Mouse (Mus musculus): ENCODE data around the gene Ncoa6. TPM values are rescaled to one million over a fixed set of nuclear protein-coding genes. Genes with fewer than 3 reads are reported as not detected.
A peak's percentile ranks its signal among the peaks of the same experiment; 100 is the strongest.
"Not testable (repeated sequence)": the region's sequence is repeated elsewhere in the genome, so short reads cannot be mapped to it uniquely, and the experiment has no call there.

The Ncoa6 gene
- total RNA-seq, 2 experiments from 2014 or later = 70.4 to 76.3 TPM

DNA sequence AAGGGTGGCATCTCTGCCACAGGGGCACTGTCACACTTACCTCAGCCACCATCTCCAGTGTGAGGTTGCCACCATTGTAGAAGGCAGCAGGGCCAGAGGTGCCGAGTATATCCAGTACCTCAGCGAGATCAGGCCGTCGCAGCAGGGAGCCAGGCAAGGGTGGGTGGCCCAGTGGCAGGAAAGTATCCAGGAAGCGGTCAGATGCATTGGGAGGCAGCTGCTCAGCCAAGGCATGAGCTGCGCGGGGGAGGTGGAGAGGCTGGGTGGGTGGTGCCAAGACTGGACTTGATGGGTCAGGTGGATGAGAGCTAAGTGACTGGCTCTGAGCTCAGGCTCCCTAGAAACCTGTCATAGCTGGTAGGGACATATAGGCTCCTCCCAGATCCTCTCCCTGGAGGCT lies 28.9 kb upstream of the Ncoa6 start:
- no peak for TF ChIP-seq CTCF (conservative IDR thresholded peaks at IDR 0.05)
- no peak for DNase-seq (ENCODE audit: low spot score in 2 of 2)
- Histone ChIP-seq H3K27ac (no peak overlapping the region), H3K4me3 (no peak overlapping the region)

DNA sequence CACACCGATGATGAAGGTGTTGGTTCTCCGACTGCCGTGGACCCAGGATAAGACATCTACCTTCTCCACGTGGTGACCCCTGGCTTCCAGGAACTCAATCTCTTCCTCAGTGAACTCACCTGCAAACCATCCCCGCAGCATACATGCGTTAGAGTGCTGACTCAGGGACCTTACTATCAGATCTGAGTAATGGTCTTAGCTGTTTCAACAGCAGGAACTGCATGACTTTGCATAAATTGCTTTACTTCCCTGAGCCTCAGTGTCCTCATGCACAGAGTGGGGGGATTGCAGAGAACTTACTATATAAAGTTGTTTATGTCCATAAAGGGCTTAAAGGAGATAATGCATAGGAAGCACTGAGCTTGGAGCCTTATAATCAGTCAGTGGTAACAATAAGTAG lies 17.3 kb upstream of the Ncoa6 start:
- TF ChIP-seq CTCF (conservative IDR thresholded peaks at IDR 0.05) = no peak
- Histone ChIP-seq H3K4me3 (no peak overlapping the region), H3K27ac (no peak overlapping the region)
- no peak for DNase-seq (ENCODE audit: low spot score in 2 of 2)

DNA sequence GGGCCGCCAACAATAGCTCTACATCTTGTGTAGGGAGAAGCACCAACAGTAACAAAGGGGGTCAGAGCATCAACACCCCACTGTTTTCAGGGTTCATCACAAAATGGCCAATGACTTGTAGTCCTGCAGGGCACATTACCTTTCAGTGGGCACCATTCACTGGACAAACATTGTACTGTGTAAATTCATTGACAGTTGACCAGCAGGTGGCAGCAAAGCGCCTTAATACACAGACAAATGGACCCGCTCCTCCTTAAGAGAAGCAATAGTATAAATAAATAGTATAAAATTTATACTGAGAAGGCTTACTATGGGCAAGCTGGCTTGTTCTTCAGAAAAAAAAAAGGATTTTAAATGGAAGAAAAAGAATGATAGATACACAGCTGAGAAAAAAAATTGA lies 8.3 kb upstream of the Ncoa6 start:
- TF ChIP-seq CTCF (conservative IDR thresholded peaks at IDR 0.05) = peak; percentile 80
- H3K4me3 ChIP-seq = no peak overlapping the region
- peak in 1 of 2 experiments; percentile 36 for DNase-seq (ENCODE audit: low spot score in 2 of 2)
- no peak overlapping the region for H3K27ac ChIP-seq

DNA sequence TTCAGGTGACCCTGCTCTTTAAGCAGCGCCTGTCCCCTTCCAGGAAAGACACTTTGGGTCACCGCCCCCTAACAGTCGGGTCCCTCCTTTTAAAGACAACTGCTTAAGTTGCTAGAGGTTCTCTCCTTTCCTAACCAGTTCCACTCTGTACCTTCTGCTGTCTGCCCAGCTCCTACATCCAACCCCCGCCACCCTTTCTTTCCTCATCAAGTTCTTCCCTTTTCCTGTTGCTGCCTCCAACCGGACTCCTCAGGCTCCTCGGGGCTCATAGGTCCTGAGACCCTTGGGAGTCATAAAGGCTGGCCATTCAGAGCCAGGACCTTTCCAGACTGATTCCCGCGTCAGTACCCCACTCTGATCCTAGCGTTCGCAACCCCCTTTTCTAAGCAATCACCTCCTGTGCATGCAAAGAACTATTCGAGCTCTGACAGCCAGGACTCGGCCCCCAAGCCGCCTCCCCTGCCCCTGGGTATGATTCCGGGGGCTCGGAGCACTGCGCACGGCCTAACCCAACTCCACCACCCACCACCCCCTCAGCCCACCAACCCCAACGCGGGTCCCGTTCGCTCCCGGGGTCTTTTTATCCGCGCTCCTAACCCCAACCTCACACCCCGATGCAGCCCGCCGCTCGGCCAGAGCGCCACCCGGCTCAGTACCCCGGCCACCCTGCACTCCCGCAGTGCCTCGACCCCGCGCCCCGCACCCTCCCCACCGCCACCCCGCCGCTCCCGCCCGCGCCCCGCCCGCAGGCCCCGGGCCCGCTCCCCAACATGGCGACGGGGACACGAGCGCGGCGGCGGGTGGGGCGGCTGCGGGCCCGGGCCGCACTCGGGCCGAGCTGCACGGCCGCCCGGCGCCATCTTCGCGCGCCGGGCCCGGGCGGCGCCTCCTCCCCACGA lies 774 bp downstream of the Ncoa6 start:
- no peak for TF ChIP-seq CTCF (conservative IDR thresholded peaks at IDR 0.05)
- H3K27ac ChIP-seq = peak overlapping the region; percentile 94
- peak; percentile 22 to 29 for DNase-seq (ENCODE audit: low spot score in 2 of 2)
- H3K4me3 ChIP-seq = peak overlapping the region; percentile 83

DNA sequence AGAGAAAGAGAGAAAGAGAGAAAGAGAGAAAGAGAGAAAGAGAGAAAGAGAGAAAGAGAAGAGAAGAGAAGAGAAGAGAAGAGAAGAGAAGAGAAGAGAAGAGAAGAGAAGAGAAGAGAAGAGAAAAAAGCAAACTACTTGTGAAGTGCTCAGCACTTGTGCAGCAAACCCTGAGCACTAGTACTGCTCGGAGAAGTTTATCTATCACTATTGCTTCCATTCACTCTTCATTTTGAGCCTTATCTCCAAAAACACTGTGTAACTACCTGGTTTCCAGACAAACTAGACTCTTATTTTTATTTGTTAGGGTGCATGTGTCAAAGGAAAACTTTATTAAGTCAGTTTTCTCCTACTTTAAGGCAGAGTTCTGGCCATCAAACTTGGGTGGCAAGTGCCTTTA lies 6.8 kb downstream of the Ncoa6 start:
- TF ChIP-seq CTCF (conservative IDR thresholded peaks at IDR 0.05) = no peak
- Histone ChIP-seq H3K4me3 (no peak overlapping the region), H3K27ac (no peak overlapping the region)
- DNase-seq (ENCODE audit: low spot score in 2 of 2) = no peak

DNA sequence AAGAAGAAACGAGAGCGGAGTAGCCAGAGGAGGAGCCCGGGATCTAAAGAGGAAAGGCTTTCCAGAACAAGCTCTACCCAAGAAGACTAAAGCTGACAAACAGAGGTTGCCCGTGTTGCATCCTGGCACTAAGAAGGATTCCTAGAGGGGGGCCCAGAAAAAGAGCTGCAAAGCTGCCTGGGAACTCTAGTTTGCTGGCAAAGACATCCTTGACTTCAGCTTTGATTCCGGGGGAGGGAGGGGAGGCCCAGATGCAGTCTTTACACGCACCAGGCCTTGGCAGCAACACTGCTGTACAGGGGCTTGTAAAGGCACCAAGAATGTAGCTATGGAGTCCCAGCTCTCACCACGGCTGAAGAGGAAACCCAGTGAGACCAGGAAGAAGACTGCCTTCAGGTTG lies 20.1 kb downstream of the Ncoa6 start:
- Histone ChIP-seq H3K27ac (peak overlapping the region; percentile 28; the same call in 1 of the 2 replicates), H3K4me3 (no peak overlapping the region)
- DNase-seq (ENCODE audit: low spot score in 2 of 2) = no peak
- TF ChIP-seq CTCF (conservative IDR thresholded peaks at IDR 0.05) = no peak

DNA sequence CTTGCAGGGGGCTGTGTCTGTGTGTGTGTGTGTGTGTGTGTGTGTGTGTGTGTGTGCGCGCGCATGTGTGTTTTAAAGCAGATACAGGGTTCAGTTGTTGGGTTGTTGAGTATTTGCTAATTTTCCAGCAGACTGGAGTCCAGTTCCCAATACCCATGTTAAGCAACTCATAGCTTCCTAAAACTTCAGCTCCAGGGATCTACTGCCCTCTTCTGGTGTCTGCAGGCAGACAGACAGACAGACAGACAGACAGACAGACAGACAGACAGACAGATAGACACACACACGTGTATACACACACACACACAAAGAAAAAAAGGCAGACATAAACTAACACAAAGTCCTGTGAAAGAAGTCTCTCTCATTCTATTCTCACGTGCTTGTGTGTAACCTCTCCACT lies 22.4 kb downstream of the Ncoa6 start:
- no peak for DNase-seq (ENCODE audit: low spot score in 2 of 2)
- Histone ChIP-seq H3K27ac (no peak overlapping the region), H3K4me3 (no peak overlapping the region)
- TF ChIP-seq CTCF (conservative IDR thresholded peaks at IDR 0.05) = peak; percentile 19; the same call in 1 of the 2 replicates

DNA sequence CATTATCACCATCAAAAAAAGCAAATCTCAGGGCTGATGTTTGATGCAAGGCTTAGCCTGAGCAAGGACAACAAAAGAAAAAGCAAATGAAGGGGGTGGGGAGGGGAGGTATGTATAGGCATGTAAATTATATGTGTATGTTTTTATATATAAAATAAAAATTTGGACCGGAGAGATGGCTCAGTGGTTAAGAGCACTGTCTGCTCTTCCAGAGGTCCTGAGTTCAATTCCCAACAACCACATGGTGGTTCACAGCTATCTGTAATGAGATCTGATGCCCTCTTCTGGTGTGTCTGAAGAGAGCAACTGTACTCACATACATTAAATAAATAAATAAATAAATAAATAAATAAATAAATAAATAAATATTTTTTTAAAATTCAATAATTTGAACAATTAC lies 25.8 kb downstream of the Ncoa6 start:
- not testable (repeated sequence) for H3K4me3 ChIP-seq; DNase-seq (ENCODE audit: low spot score in 2 of 2); H3K27ac ChIP-seq
- TF ChIP-seq CTCF (conservative IDR thresholded peaks at IDR 0.05) = peak; percentile 34

DNA sequence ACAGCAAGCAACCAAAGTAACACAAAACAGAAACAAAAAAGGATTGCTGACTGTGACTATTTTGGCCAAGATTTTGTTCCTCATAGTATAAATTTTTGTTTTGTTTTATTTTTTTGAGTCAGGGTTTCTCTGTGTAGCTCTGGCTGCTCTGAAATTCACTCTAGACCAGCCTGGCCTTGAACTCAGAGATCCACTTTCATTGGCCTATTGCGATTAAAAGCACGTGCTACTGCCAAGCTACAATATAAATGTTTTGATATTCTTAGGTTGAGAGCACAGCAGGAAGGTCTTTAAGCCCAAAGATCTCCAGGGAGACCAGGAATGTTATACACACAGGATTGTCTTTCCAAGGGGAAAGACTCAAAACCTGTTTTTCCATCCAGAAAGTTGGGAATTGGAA lies 30.2 kb downstream of the Ncoa6 start:
- DNase-seq (ENCODE audit: low spot score in 2 of 2) = no peak
- Histone ChIP-seq H3K4me3 (no peak overlapping the region), H3K27ac (no peak overlapping the region)
- no peak for TF ChIP-seq CTCF (conservative IDR thresholded peaks at IDR 0.05)

DNA sequence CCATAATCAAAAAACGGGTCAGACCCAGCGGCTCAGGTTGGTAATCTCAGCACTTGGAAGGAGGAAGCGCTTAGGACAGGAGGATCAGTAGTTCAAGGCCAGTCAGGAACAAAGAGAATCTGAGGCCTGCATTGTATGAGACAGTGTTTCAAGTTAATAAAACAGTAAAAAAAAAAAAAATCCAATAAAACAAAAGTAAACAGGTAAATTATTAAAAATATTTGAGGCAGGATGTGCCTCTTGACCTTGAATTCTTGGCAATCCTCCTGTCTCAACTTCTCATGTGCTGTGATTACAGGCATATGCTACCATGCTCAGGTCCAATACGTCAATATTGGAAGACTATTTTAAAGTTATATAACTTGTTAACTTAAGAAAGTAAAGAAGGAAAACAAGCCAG lies 30.8 kb downstream of the Ncoa6 start:
- H3K4me3 ChIP-seq = no peak overlapping the region
- DNase-seq (ENCODE audit: low spot score in 2 of 2) = no peak
- no peak for TF ChIP-seq CTCF (conservative IDR thresholded peaks at IDR 0.05)
- no peak overlapping the region for H3K27ac ChIP-seq

DNA sequence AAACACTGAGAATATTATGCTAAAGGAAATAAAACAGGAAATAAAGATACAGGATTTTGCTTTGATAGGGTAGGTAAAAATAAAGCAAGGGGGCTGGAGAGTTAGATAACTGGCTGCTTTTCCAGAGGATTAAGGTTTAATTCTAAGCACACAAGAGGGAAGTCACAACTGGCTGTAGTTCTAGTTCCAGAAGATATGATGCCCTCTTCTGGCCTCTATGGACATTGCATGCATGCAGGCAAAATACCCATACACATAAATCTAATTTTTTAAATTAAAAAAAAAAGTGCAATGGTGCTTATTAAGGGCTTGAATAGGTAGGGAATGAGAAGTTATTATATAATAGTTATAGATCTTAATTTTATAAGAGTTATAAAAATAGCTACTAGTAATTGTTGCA lies 37.2 kb downstream of the Ncoa6 start:
- no peak for DNase-seq (ENCODE audit: low spot score in 2 of 2)
- TF ChIP-seq CTCF (conservative IDR thresholded peaks at IDR 0.05) = peak; percentile 80
- H3K4me3 ChIP-seq = no peak overlapping the region
- no peak overlapping the region for H3K27ac ChIP-seq

DNA sequence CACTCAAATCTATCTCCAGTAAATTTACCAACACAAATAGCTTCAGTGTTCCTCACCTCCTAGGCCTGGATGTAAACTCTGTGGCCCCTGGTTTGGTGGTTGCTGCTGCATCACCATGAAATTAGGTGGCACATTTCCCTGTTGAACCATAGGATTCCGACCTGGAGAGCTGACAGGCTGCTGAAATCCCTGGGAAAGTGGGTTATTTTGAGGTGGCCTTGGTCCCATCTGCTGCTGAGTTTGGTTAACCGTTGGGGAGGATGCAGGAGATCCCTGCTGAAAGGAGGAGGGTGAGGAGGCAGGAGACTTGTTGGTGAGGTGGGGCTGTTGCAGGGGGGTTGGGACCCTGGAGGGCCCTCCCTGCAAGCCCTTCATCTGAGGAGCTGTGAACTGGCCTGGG lies 52.8 kb downstream of the Ncoa6 start:
- DNase-seq (ENCODE audit: low spot score in 2 of 2) = no peak
- TF ChIP-seq CTCF (conservative IDR thresholded peaks at IDR 0.05) = no peak
- H3K4me3 ChIP-seq = no peak overlapping the region
- no peak overlapping the region for H3K27ac ChIP-seq

DNA sequence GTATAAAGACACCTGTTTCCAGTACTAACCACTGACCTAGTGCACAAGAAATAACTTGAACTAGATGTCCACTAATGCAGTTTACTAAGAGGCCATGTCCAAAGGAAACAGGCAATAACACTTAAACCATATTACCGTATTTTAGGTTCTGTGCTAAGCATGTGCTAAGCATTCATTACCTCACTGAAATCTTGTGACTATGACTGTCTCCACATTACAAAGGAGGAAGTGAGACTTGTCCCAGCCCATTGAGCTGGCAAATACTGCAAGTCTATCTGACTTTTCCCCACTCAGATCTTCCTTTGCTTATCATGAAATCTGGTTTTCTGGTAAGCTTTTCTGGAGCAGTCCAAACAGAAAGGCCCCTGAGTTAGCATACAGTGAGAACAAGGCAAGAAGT lies 69.1 kb downstream of the Ncoa6 start:
- Histone ChIP-seq H3K4me3 (no peak overlapping the region), H3K27ac (no peak overlapping the region)
- TF ChIP-seq CTCF (conservative IDR thresholded peaks at IDR 0.05) = no peak
- no peak for DNase-seq (ENCODE audit: low spot score in 2 of 2)

DNA sequence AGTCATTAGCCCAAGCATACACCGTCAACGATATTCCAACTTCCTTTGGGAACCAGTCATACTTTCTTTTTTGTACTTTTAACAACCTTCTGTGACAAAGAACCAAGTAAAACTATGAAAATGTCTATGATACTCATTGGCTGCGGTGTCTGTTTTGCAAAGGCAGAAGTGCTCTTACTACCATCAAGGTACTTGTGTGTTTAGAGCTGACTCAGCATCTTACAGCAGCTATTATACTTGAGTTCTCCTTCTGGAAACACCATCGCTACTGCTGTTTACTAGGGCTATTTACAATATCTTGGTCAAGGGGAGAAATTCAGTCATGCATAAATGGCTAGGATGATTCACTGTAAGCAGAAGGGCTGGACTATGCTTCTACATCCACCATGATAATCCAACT lies 71.8 kb downstream of the Ncoa6 start:
- Histone ChIP-seq H3K27ac (no peak overlapping the region), H3K4me3 (no peak overlapping the region)
- TF ChIP-seq CTCF (conservative IDR thresholded peaks at IDR 0.05) = no peak
- no peak for DNase-seq (ENCODE audit: low spot score in 2 of 2)

Measured in layer of hippocampus, adult 2 months (tissue).